Mouse (Mus musculus) myocyte (in vitro differentiated cells): ENCODE results near the gene Tia1.

Source experiments
- CEBPB ChIP-seq: IDR thresholded peaks from 2 replicates; pipeline ENCODE4 v1.6.1; 2011; ENCODE audit warnings: mild to moderate bottlenecking, moderate library complexity; ENCODE audit not compliant: poor library complexity, insufficient read depth, severe bottlenecking
- E2F4 ChIP-seq: IDR thresholded peaks from one replicate; pipeline ENCODE4 v1.6.1; 2011; ENCODE audit warnings: mild to moderate bottlenecking, control low read depth, moderate library complexity; ENCODE audit not compliant: insufficient read depth
- MAX ChIP-seq: IDR thresholded peaks from one replicate; pipeline ENCODE4 v1.6.1; 2011; ENCODE audit warnings: low read depth, mild to moderate bottlenecking, control low read depth
- MYOD1 ChIP-seq, 3 experiments: IDR thresholded peaks; one replicate each; pipeline ENCODE4 v1.6.1; 2011; ENCODE audit warnings: control low read depth in 2 of 3, low read depth in 2 of 3, mild to moderate bottlenecking in 2 of 3, moderate library complexity in 1 of 3; ENCODE audit not compliant: insufficient read length in 2 of 3, control insufficient read depth in 1 of 3
- MYOG ChIP-seq, 3 experiments: IDR thresholded peaks; one replicate each; pipeline ENCODE4 v1.6.1; 2011; ENCODE audit warnings: control low read depth in 2 of 3, low read depth in 2 of 3, mild to moderate bottlenecking in 2 of 3; ENCODE audit not compliant: insufficient read length in 2 of 3, control insufficient read depth in 1 of 3, insufficient read depth in 1 of 3
- POLR2A ChIP-seq: IDR thresholded peaks from one replicate; pipeline ENCODE4 v1.6.1; 2011; ENCODE audit warnings: low read depth, mild to moderate bottlenecking, control low read depth, moderate library complexity; ENCODE audit not compliant: insufficient read length
- POLR2AphosphoS2 ChIP-seq: IDR thresholded peaks from one replicate; pipeline ENCODE4 v1.6.1; 2011; ENCODE audit warnings: low read depth, control low read depth; ENCODE audit not compliant: insufficient read length
- REST ChIP-seq: IDR thresholded peaks from one replicate; pipeline ENCODE4 v1.6.1; 2011; ENCODE audit warnings: mild to moderate bottlenecking, control low read depth, moderate library complexity; ENCODE audit not compliant: insufficient read depth, insufficient read length
- TCF12 ChIP-seq: IDR thresholded peaks from one replicate; pipeline ENCODE4 v1.6.1; 2011; ENCODE audit warnings: mild to moderate bottlenecking, control low read depth; ENCODE audit not compliant: poor library complexity, insufficient read depth, severe bottlenecking
- TCF3 ChIP-seq: IDR thresholded peaks from one replicate; pipeline ENCODE4 v1.6.1; 2011; ENCODE audit warnings: low read depth, control low read depth; ENCODE audit not compliant: insufficient read length
- USF1 ChIP-seq: IDR thresholded peaks from one replicate; pipeline ENCODE4 v1.6.1; 2011; ENCODE audit warnings: low read depth, mild to moderate bottlenecking, control low read depth, moderate library complexity

DNA sequence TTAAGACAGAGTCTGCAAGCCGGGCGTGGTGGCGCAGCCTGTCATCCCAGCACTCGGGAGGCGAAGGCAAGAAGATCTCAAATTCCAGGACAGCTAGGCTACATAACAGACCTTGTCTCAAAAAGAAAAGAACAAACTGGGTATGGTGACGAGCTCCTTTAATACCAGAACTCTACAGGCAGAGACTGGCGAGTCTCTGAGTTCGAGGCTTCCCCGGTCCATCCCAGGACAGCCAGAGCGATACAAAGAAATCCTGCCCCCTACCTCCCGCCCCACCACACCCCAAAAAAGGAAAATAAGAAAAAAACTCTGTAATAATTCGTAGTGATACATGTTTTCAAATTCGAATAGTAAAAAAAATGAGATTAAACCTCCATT is 35.1 kb downstream of the Tia1 start:
- TF ChIP-seq MAX (no peak), POLR2A (no peak), TCF3 (no peak), CEBPB (no peak), TCF12 (no peak), USF1 (no peak), MYOD1 (IDR thresholded peaks at IDR 0.05; ENCODE audit: control insufficient read depth in 1 of 3, insufficient read length in 2 of 3, low read depth in 2 of 3) (no peak), E2F4 (no peak), MYOG (IDR thresholded peaks at IDR 0.05; ENCODE audit: control insufficient read depth in 1 of 3, insufficient read depth in 1 of 3, insufficient read length in 2 of 3, low read depth in 2 of 3) (no peak), POLR2AphosphoS2 (no peak), REST (no peak)
